Mouse (Mus musculus) embryonic facial prominence, embryonic 13.5 days (tissue): Measurements from ENCODE around the gene Tmem222. TPM values are rescaled to one million over a fixed set of nuclear protein-coding genes. Genes with fewer than 3 reads are reported as not detected.

Experiments
- ATAC-seq: fragments of 200-750 bp; cut with Nextera tagmentation; 2 replicates; pipeline ENCODE4 v1.8.0; 2017; ENCODE audit warnings: low read depth; ENCODE audit not compliant: insufficient number of reproducible peaks, insufficient read depth, low FRiP score, low TSS enrichment
- H3K27ac ChIP-seq: fragments of 300-500 bp; sonication (generic); 2 replicates; pipeline ENCODE4 v1.5.1; 2015; ENCODE audit warnings: moderate library complexity, mild to moderate bottlenecking, inconsistent platforms
- H3K27me3 ChIP-seq: fragments of 300-500 bp; sonication (generic); 2 replicates; pipeline ENCODE4 v1.6.1; 2015; ENCODE audit warnings: mild to moderate bottlenecking, inconsistent platforms
- H3K36me3 ChIP-seq: fragments of 300-500 bp; sonication (generic); 2 replicates; pipeline ENCODE4 v1.6.1; 2015; ENCODE audit warnings: mild to moderate bottlenecking, inconsistent platforms
- H3K4me1 ChIP-seq: fragments of 300-500 bp; sonication (generic); 2 replicates; pipeline ENCODE4 v1.6.1; 2015; ENCODE audit warnings: inconsistent platforms
- H3K4me2 ChIP-seq: fragments of 300-500 bp; sonication (generic); 2 replicates; pipeline ENCODE4 v1.6.1; 2015; ENCODE audit warnings: moderate library complexity, mild to moderate bottlenecking, inconsistent platforms
- H3K4me3 ChIP-seq: fragments of 300-500 bp; sonication (generic); 2 replicates; pipeline ENCODE4 v1.5.1; 2015; ENCODE audit warnings: mild to moderate bottlenecking, inconsistent platforms
- H3K9ac ChIP-seq: fragments of 300-500 bp; sonication (generic); 2 replicates; pipeline ENCODE4 v1.6.1; 2015; ENCODE audit warnings: mild to moderate bottlenecking, inconsistent platforms
- H3K9me3 ChIP-seq: fragments of 300-500 bp; sonication (generic); 2 replicates; pipeline ENCODE4 v1.6.1; 2016; ENCODE audit warnings: inconsistent platforms
- WGBS: fragments of 180-500 bp; shearing (Covaris S2); methylation state at CpG from one replicate; pipeline ENCODE4 v1.1.7; 2015; ENCODE audit warnings: mixed read lengths; 5-methylcytosine and 5-hydroxymethylcytosine counted together
- polyA plus RNA-seq: library from polyadenylated mRNA; unstranded; fragments of >200 nt; fragmentation: Nextera tagmentation; extraction: Ambion mirVana; gene quantifications from 2 replicates; pipeline ENCODE4 v1.2.1, GENCODE M21; 2015

Gene Tmem222
- polyA plus RNA-seq, 1 experiment from 2014 or later, result 89.9 TPM

GRCm38 (mm10) chr4:133298516-133299365 is 21.1 kb upstream of the Tmem222 start:
- 38% methylated on average over 12 of the region's 12 CpGs for WGBS
- no peaks in the 10 kb centered on the region for H3K9me3 ChIP-seq
- H3K4me3 ChIP-seq, result no peak overlapping the region
- peaks cover 13% of the 10 kb centered on the region for H3K4me1 ChIP-seq
- peaks cover 85% of the 10 kb centered on the region for H3K36me3 ChIP-seq
- no peak for ATAC-seq
- no peak overlapping the region for H3K4me2 ChIP-seq
- H3K27me3 ChIP-seq, result no peaks in the 10 kb centered on the region
- 0 out of 2 replicates have a peak overlapping the region, but pooled peaks have one; percentile 11 for H3K9ac ChIP-seq
- no peak overlapping the region for H3K27ac ChIP-seq

GRCm38 (mm10) chr4:133297801-133298238 is 20.2 kb upstream of the Tmem222 start:
- peak overlapping the region; percentile 47; the same call in 1 of the 2 replicates for H3K9ac ChIP-seq
- no peak overlapping the region for H3K4me2 ChIP-seq
- 0 out of 2 replicates have a peak, but pooled peaks have one; percentile 53 for ATAC-seq
- no peaks in the 10 kb centered on the region for H3K27me3 ChIP-seq
- 0 out of 2 replicates have a peak overlapping the region, but pooled peaks have one; percentile 12 for H3K27ac ChIP-seq
- H3K36me3 ChIP-seq, result peaks cover 78% of the 10 kb centered on the region
- H3K4me1 ChIP-seq, result peaks cover 22% of the 10 kb centered on the region
- no peaks in the 10 kb centered on the region for H3K9me3 ChIP-seq
- H3K4me3 ChIP-seq, result no peak overlapping the region
- WGBS, result 0% methylated on average over 5 of the region's 5 CpGs

GRCm38 (mm10) chr4:133297360-133297759 is 19.8 kb upstream of the Tmem222 start:
- no peak for ATAC-seq
- peaks cover 76% of the 10 kb centered on the region for H3K36me3 ChIP-seq

GRCm38 (mm10) chr4:133294084-133294483 is 16.5 kb upstream of the Tmem222 start:
- peak overlapping the region; percentile 1; the same call in 1 of the 2 replicates for H3K9ac ChIP-seq
- peaks cover 25% of the 10 kb centered on the region for H3K4me1 ChIP-seq
- 41% methylated on average over 11 of the region's 11 CpGs for WGBS
- H3K27ac ChIP-seq, result no peak overlapping the region
- no peaks in the 10 kb centered on the region for H3K27me3 ChIP-seq
- no peak overlapping the region for H3K4me3 ChIP-seq
- H3K9me3 ChIP-seq, result no peaks in the 10 kb centered on the region
- H3K4me2 ChIP-seq, result no peak overlapping the region
- peaks cover 50% of the 10 kb centered on the region for H3K36me3 ChIP-seq
- no peak for ATAC-seq

More at GRCm38 (mm10) chr4:133297360-133297759, 19.8 kb upstream of the Tmem222 start:
- H3K4me2 ChIP-seq, result no peak overlapping the region
- H3K4me3 ChIP-seq, result no peak overlapping the region
- 65% methylated on average over 10 of the region's 10 CpGs for WGBS
- H3K9me3 ChIP-seq, result no peaks in the 10 kb centered on the region
- H3K9ac ChIP-seq, result peak overlapping the region; percentile 6; the same call in 1 of the 2 replicates
- H3K4me1 ChIP-seq, result peaks cover 25% of the 10 kb centered on the region
- H3K27ac ChIP-seq, result no peak overlapping the region
- no peaks in the 10 kb centered on the region for H3K27me3 ChIP-seq

- H3K4me1 ChIP-seq, result peaks cover 25% of the 10 kb centered on the region
- 27% methylated on average over 24 of the region's 24 CpGs for WGBS
- no peak for ATAC-seq
- H3K9me3 ChIP-seq, result no peaks in the 10 kb centered on the region
- 0 out of 2 replicates have a peak overlapping the region, but pooled peaks have one; percentile 1 for H3K9ac ChIP-seq
- no peaks in the 10 kb centered on the region for H3K27me3 ChIP-seq
- peak overlapping the region; percentile 28; the same call in 1 of the 2 replicates for H3K27ac ChIP-seq
- no peak overlapping the region for H3K4me3 ChIP-seq
- H3K4me2 ChIP-seq, result no peak overlapping the region
- peaks cover 41% of the 10 kb centered on the region for H3K36me3 ChIP-seq
Observed at GRCm38 (mm10) chr4:133292901-133293843, 15.6 kb upstream of the Tmem222 start.

GRCm38 (mm10) chr4:133292405-133292804 is 14.8 kb upstream of the Tmem222 start:
- no peak overlapping the region for H3K4me3 ChIP-seq
- peaks cover 17% of the 10 kb centered on the region for H3K4me1 ChIP-seq
- 73% methylated on average over 4 of the region's 4 CpGs for WGBS
- no peaks in the 10 kb centered on the region; the same call in 1 of the 2 replicates for H3K9me3 ChIP-seq
- ATAC-seq, result no peak
- H3K9ac ChIP-seq, result no peak overlapping the region
- H3K27me3 ChIP-seq, result no peaks in the 10 kb centered on the region
- H3K4me2 ChIP-seq, result no peak overlapping the region
- H3K36me3 ChIP-seq, result peaks cover 41% of the 10 kb centered on the region
- no peak overlapping the region for H3K27ac ChIP-seq

GRCm38 (mm10) chr4:133291255-133291654 is 13.7 kb upstream of the Tmem222 start:
- 98% methylated on average over 1 of the region's 1 CpGs for WGBS
- Histone ChIP-seq H3K36me3 (peaks cover 30% of the 10 kb centered on the region), H3K4me1 (peaks cover 16% of the 10 kb centered on the region), H3K27me3 (no peaks in the 10 kb centered on the region), H3K9me3 (no peaks in the 10 kb centered on the region; the same call in 1 of the 2 replicates), H3K9ac (no peak overlapping the region), H3K27ac (no peak overlapping the region), H3K4me3 (no peak overlapping the region), H3K4me2 (no peak overlapping the region)
- ATAC-seq, result no peak

GRCm38 (mm10) chr4:133286476-133287077 is 9.0 kb upstream of the Tmem222 start:
- 86% methylated on average over 4 of the region's 4 CpGs for WGBS
- Histone ChIP-seq H3K36me3 (no peaks in the 10 kb centered on the region), H3K4me2 (no peak overlapping the region), H3K9ac (no peak overlapping the region), H3K27me3 (no peaks in the 10 kb centered on the region), H3K4me1 (peaks cover 15% of the 10 kb centered on the region), H3K4me3 (no peak overlapping the region), H3K9me3 (no peaks in the 10 kb centered on the region; the same call in 1 of the 2 replicates), H3K27ac (no peak overlapping the region)
- ATAC-seq, result no peak

GRCm38 (mm10) chr4:133285950-133286349 is 8.4 kb upstream of the Tmem222 start:
- Histone ChIP-seq H3K27ac (no peak overlapping the region), H3K4me1 (peaks cover 21% of the 10 kb centered on the region), H3K27me3 (no peaks in the 10 kb centered on the region), H3K36me3 (no peaks in the 10 kb centered on the region), H3K9ac (no peak overlapping the region), H3K4me2 (no peak overlapping the region), H3K9me3 (no peaks in the 10 kb centered on the region; the same call in 1 of the 2 replicates), H3K4me3 (no peak overlapping the region)
- WGBS, result 84% methylated on average over 5 of the region's 5 CpGs
- ATAC-seq, result no peak

- peak overlapping the region; percentile 24; the same call in 1 of the 2 replicates for H3K27ac ChIP-seq
- no peak for ATAC-seq
- WGBS, result 77% methylated on average over 3 of the region's 3 CpGs
- H3K27me3 ChIP-seq, result no peaks in the 10 kb centered on the region
- no peak overlapping the region for H3K4me2 ChIP-seq
- H3K36me3 ChIP-seq, result no peaks in the 10 kb centered on the region
- no peak overlapping the region for H3K9ac ChIP-seq
- no peak overlapping the region for H3K4me3 ChIP-seq
- H3K4me1 ChIP-seq, result peaks cover 24% of the 10 kb centered on the region
- H3K9me3 ChIP-seq, result no peaks in the 10 kb centered on the region; the same call in 1 of the 2 replicates
Observed at GRCm38 (mm10) chr4:133285299-133285698, 7.7 kb upstream of the Tmem222 start.

- peaks cover 29% of the 10 kb centered on the region for H3K4me1 ChIP-seq
- WGBS, result 14% methylated on average over 4 of the region's 4 CpGs
- no peak overlapping the region for H3K4me3 ChIP-seq
Observed at GRCm38 (mm10) chr4:133282656-133283055, 5.1 kb upstream of the Tmem222 start.

More at GRCm38 (mm10) chr4:133282656-133283055, 5.1 kb upstream of the Tmem222 start:
- Histone ChIP-seq H3K27me3 (no peaks in the 10 kb centered on the region), H3K27ac (peak overlapping the region; percentile 96), H3K4me2 (peak overlapping the region; percentile 44), H3K9me3 (no peaks in the 10 kb centered on the region; the same call in 1 of the 2 replicates), H3K36me3 (no peaks in the 10 kb centered on the region), H3K9ac (peak overlapping the region; percentile 55)
- ATAC-seq, result no peak
